Mouse (Mus musculus) heart, postnatal 14 days (tissue): ENCODE results near the gene Iqschfp. TPM values are rescaled to one million over a fixed set of nuclear protein-coding genes. Genes with fewer than 3 reads are reported as not detected.
A peak's percentile ranks its signal among the peaks of the same experiment; 100 is the strongest.
"Not testable (repeated sequence)": the region's sequence is repeated elsewhere in the genome, so short reads cannot be mapped to it uniquely, and the experiment has no call there.

Experiments used
- DNase-seq, 2 experiments: peaks; one replicate each; pipeline ENCODE4 v3.0.0; 2021 to 2022
- intact Hi-C: fragments of 180-260 bp; cut with DNase I; formaldehyde crosslinking; loops from one replicate; pipeline ENCODE4 v1.15.1; 2025
- total RNA-seq, 2 experiments: library from RNA; stranded (reverse); gene quantifications; 2 replicates each; pipeline ENCODE4 v1.2.3; 2021

The Iqschfp gene
- total RNA-seq, 2 experiments from 2014 or later: not detected

DNA sequence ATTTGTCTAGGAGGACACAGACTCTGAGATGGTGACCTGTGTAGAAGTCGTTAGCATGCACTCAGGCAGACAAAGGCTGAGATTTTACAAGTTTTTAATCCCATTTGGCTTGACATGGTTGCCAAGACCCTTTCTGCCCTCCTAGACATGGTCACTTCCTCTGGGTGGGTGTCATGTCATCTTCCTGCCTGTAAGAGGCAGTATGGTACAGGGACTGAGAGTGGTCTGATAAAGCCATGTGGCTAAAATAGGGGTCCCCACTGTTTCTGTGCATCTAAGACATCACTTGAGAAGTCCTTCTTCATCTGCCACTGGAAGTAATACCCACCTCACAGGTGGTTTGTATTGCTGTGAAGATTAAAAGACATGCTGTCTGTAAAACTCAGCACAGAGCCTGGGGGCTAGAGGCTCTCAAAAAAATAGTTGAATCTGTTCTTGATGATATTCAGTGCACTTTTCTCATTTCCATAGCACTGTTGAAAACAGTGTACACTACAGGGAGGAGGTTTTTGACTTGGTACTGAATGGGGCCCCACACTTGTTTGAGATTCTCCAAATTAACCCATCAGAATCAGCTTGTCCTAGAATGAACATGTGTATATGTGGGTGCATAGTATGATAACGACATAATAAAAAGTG lies 167.2 kb downstream of the Iqschfp start:
- intact Hi-C loops: loop anchor here (2.0 kb wide), 1 partner anchor 650 kb away; no protein-coding TSS in a partner anchor
- peak in 1 of 2 experiments; percentile 25 for DNase-seq

DNA sequence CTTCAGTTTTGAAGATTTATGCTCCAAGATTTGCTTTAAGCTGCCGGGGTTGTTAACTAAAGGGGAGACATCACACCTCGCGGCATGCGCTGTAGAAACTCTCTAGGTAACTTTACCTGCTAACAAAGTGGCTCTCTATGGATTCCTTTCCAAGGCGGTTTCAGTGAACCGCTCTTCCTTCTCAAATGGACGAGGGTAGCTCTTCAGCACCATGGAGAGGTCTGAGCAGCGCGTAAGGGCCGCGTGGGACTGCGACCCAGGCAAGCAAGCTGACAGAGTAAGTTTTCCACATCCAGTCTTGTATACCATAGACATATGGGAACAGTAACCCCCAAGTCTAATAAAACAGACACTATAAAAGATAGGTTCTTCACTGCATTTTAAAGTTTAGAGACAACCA lies 172.7 kb downstream of the Iqschfp start, which contains the start of gene Schip1:
Schip1 (plus strand) TSS at position 72 of the 400 bp plus-strand sequence.
- intact Hi-C loops: no loop called here
- DNase-seq: peak; percentile 51 to 70

DNA sequence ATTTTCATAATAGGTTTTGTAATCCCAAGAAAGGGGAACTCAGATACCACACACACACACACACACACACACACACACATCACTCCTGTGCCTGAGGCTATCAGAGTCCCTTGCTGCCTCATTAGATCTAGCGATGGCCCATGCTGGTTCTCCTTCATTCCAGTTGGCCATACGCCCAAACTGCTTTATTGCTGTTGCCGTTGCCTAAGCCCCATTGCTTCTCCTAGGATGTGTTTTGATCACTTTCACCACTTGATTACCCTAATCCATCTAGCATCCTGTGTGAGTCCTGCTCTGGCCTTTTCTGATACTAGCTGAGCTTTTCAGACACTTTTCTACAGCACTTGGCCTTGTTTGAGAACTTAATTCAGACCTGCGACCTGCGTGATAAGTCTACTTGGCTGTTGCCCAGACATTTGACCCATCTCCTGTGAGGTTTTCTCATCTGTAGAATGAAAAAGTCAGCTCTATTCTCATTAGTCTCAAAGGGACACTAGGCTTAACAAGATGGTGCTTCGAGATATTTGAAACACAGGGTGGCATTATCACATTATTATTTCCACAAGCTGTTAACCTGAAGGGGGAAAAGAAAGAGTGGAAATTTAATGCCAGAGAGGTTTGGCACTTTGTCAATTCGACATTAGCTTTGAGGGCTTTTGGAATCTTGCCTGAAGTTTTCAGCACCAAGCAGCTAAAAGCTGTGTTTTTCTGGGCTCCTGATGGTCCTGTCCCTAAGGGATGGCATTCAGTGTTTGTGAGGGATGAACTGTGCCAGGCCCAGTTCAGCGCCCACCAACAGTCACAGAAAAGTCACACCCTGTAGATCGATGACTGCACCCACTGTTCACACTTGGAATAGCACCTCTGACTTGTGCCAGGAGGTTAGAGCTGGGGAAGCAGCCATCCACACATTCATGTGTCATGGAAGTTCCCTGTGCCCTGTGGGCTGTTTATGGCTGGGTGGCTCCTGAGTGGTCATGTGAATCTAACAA lies 179.7 kb downstream of the Iqschfp start:
- no peak for DNase-seq
- intact Hi-C loops: no loop called here

DNA sequence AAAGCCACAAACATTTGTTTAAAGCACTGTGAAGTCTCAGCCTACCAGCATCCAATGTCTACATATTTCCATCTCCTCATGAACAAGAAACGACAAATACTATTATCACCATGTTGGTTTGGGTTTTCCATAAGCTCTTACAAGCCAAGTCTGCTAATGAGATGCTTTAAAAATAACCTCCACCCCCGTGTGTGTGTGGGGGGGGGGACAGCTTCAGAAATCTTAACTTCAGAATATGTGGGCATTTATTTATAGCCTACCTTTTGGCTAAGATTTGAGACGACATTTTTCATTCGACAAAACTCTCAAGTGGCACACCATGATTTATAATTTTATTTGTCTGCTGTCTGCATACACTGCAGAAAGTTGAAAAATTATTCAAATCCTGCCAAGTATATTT lies 185.4 kb downstream of the Iqschfp start:
- intact Hi-C loops: no loop called here
- no peak for DNase-seq

DNA sequence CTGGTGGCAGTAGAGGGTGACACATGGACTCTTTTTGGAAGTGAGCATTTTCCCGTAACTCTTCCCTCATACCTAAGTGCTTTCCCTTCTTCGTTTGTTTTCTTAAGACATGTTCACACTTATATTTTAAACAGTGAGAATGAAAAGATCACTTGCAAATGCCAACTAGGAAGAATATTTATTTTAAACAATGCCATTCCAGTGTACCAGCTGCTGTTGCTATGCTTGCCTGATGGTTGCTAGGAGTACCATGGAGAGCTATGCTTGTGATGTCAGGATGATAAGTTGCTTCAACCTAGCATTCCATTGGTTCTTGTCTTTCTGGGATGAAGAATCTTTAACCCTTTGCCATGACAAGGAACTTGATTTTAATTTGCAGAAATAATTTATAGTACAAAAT lies 193.0 kb downstream of the Iqschfp start:
- intact Hi-C loops: no loop called here
- DNase-seq: no peak

DNA sequence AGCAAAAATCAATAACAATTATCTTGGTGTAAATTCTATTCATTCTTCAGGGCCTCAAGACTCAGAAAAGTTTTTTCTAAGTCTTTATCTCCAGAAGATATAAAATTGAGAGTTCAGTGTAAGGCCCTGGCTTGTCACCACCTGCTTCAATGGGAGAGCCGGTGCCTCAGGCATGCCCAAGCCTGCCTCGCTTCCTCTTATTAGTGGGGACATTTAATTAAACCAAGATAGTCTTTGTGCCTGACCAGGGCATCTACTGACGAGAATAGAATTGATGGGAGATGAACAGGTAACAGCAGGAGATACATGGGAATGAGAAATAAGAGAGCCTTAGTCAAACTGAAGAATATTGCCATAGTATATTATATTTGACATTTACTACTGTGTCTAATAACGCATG lies 200.1 kb downstream of the Iqschfp start:
- no peak for DNase-seq

GRCm38 (mm10) chr3:68096724-68097431 lies 204.8 kb downstream of the Iqschfp start:
- intact Hi-C loops: no loop called here

More for the DNA sequence above, 200.1 kb downstream of the Iqschfp start:
- intact Hi-C loops: no loop called here

GRCm38 (mm10) chr3:68099561-68099960 lies 207.5 kb downstream of the Iqschfp start:
- intact Hi-C loops, DNase-seq: not testable (repeated sequence)

More at GRCm38 (mm10) chr3:68096724-68097431, 204.8 kb downstream of the Iqschfp start:
- no peak for DNase-seq

DNA sequence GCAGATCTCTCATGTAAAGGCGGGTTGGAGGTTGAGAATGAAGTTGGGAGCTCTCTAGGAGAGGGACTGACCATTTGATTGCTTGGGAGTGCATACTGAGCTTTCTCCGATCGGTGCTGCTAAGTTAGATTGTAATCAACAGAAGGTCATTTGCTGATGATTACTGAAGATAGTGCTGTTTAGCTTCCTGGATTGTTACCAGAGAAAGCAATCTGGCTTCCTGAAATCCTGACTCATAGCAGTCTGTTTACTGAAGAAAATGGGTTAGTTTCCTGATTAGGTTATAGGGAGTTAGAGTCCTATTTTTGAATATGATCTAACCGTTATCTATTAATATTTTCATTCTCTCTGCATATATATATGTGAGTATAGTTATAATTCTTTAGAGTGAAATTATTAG lies 209.3 kb downstream of the Iqschfp start:
- DNase-seq: no peak
- intact Hi-C loops: no loop called here

DNA sequence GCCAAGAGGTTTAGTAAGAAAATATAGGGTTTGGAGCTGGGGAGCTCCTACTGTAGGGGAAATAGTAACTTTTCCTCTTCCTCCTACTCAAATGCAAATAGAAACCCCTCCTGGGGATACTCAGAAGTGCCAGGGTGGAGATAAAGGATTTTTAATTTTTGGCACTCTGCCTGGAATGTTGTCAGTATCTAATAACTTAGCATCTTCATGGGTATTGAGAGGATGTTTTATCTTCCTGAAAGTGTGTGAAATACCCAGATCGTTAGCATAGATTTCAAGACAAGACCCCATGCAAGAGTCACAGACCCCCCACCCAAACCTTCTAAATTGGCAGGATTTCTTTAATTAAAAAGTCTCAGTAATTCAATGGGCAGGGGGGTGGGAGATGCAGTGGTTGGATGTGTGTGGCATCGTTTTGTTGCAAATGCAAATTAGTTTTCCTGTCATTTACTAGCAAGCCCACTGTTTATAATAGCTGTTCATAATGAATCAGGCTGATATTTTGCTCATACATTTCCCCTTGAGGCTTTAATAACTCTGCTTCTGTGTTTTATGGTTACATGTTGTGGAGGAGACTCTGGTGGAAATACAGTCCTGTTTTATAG lies 213.2 kb downstream of the Iqschfp start:
- no peak for DNase-seq
- intact Hi-C loops: no loop called here

DNA sequence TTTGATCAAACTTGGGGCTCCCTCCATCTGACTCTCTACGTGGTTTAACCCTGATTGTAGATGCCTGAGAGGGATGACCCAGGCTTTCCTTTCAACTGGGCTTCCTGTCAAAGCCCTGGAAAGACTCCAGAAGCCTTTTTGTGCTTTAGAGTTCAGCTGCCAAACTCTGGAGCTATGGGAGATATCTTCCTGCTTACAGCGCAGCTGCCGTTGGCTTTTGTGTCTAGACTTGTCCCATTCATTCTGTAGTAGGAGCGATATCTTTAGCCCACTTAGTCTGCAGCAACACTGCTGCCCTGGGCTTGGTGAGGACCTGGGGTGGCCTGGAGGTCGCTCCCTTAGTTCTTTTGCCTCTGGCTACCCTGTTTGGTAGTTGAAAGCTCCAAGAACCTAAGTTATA lies 229.3 kb downstream of the Iqschfp start:
- intact Hi-C loops: no loop called here

GRCm38 (mm10) chr3:68126284-68126856 lies 234.3 kb downstream of the Iqschfp start:
- intact Hi-C loops: no loop called here
- no peak for DNase-seq

More for the DNA sequence above, 229.3 kb downstream of the Iqschfp start:
- DNase-seq: peak; percentile 3 to 23

DNA sequence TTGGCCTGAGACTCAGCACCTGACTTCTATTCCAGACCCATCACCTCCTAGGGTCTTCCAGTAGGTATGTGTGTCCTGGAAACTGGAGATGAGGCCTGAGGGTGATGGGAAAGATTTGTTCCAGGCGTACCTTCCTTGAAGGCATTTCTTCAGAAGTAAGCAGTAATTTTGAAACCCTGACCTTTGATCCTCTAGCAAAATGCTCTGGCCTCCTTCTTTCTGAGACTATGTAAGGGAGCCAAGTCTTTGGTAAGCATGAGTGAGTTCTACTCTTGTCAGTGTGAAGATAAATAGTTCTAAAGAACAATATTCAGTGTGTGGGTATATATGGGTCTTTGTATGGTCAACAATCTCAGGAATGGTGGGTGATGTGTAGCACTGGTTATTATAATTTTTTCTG lies 238.4 kb downstream of the Iqschfp start:
- no peak for DNase-seq
- intact Hi-C loops: no loop called here

DNA sequence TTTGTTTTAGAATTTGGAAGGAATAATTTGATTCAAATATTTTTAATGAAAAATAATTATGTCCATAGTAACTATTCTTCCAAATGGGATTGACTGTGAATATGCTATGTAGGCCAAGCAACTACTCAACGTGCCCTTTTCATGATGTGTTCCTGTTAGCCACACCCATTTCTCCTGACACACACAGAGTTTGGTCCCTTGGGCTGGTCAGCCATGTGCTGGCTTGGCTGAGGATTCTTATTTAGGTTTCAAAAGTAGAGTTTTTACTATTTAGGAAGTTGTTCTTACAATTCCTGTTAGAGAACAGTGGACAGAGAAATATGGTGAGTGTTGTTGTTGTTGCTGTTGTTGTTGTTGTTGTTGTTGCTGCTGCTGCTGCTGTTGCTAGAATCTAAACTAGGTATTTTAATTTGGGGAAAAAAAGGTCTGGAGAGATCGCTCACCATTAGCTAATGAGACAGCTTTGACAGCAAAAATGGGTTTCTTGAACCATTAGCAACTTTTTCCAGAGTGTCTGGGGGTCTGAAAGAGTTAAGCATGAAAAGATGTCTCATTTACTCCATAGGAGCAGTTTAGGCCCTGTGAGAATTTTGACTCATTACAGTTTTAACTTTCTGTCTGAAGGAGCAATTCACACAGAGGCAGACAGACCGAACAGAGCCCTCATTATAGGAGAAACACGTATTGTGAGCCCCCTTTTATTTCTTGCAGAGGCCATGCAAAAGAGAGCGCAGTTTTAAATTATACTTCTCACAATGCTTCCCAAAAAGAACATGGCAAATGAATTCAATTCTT lies 247.0 kb downstream of the Iqschfp start:
- DNase-seq: no peak
- intact Hi-C loops: no loop called here

DNA sequence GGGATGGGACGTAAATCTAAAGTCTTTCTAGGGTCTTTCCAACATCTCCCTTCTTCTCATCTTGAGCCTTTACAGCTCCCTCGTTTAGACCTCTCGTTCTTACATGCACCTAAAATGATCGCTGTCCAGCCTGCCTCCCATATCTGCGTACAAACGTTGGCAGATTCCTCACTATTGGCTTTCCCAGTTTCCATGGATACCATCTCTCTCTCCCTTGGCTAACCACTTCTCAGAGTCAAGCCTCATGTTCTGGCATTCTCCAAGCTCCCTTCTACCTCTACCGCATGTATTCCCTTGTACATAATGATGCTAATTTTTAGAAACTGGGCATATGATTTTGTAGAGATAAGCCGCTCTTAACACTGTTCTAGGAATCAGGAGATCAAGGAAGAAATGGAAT lies 258.7 kb downstream of the Iqschfp start:
- intact Hi-C loops: no loop called here
- no peak for DNase-seq

DNA sequence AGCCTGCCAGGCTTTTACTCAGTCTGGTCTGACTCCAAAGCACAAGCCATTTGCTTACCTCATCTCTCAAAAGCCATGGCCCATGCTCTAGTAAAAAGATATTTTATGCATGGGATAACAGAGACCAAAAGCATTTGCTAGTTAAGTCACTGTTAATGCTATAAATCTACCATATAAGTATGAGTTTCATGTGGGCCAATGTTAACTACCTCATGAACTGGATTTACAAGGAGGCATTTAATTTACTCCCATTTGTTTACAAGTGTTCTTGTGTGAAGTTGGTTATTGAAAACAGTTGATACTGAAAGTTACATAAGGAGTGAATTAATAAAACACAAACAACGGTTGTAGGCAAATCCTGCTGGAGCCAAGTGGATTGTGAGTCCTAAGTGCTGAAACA lies 268.1 kb downstream of the Iqschfp start:
- no peak for DNase-seq
- intact Hi-C loops: no loop called here

GRCm38 (mm10) chr3:68160760-68161159 lies 268.7 kb downstream of the Iqschfp start:
- DNase-seq: no peak
- intact Hi-C loops: no loop called here

DNA sequence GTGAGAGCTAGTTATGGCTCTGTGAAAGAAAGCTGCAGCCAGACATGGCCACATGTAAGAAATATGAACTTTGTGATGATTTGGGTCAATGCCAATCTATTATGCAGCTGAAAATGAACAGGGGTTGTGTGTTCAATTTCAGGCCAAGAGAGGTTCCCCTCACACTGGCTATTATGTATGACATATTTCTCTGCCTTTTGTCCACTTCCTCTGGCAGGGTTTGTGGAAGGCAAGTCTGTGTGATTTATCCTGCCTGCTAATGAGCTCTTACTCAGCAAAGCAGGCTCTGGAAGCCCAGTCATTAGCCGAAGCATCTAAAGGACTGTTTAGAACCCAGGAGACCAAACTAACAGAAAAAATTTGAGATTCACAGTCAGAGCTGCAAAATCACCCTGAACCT lies 286.2 kb downstream of the Iqschfp start:
- intact Hi-C loops: no loop called here

DNA sequence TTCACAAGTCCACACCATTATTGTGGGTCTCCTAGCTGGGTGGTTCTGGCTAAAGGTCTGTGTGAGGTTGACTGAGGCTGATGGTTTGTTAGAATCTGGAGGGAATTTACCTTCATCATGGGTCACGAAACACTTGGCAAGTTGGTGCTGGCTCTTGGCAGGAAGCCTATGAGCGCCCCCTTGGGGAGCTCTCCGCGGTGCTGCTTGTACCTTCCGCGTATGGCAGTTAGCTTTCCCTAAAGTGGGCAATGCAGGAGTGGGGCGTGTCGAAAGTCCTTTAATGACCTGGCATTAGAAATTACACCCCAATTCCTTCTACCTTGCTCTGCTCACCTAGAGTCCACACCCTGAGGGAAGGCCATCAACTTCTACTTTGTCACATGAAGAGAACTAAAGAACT lies 295.4 kb downstream of the Iqschfp start:
- DNase-seq: peak in 1 of 2 experiments; percentile 1
- intact Hi-C loops: no loop called here

More for the DNA sequence above, 286.2 kb downstream of the Iqschfp start:
- DNase-seq: no peak
